Mouse (Mus musculus) cerebellum, adult 9-10 months (tissue): Measurements from ENCODE around the gene 6430548M08Rik.
A peak's percentile ranks its signal among the peaks of the same experiment; 100 is the strongest.

Experiments
- DNase-seq: peaks from one replicate; pipeline ENCODE4 v3.0.0; 2022

Gene 6430548M08Rik

GRCm38 (mm10) chr8:120144652-120145301, 30.8 kb downstream of the 6430548M08Rik start:
- peak; percentile 81 for DNase-seq

DNA sequence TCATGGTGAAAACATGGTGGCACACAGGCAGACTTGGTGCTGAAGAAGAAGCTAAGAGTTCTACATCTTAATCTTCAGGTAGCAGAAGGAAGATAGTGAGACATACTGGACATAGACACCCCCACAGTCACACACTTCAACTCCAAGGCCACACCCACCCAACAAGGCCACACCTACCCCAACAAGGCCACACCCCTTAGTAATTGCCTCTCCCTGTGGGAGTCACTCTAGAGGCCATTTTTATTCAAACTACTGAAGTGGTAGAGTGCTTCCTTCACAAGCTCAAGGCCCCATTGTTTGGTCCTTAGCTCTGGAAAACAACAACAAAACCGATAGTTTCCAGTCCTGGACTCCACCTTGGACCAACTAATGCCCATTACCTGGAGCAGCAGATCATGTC, 32.1 kb downstream of the 6430548M08Rik start:
- DNase-seq = no peak

DNA sequence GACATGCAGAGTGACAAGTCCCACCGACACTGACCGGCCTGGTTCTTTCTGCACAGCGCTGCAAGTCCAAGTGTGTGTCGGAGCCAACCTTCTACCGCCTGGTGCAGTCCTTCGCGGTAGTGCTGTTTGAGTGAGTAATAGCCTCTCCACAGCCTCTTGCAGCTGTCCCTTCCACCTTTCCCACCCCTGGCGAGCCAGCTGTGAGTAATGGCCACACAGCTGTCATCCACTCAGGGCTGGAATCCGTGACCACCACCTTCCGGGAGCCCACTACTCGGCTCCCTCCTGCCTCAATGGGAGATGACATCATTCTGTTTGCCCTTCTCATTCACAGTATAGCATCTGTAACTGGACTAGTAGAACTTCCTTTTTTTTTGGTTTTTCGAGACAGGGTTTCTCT, 36.1 kb downstream of the 6430548M08Rik start:
- no peak for DNase-seq

DNA sequence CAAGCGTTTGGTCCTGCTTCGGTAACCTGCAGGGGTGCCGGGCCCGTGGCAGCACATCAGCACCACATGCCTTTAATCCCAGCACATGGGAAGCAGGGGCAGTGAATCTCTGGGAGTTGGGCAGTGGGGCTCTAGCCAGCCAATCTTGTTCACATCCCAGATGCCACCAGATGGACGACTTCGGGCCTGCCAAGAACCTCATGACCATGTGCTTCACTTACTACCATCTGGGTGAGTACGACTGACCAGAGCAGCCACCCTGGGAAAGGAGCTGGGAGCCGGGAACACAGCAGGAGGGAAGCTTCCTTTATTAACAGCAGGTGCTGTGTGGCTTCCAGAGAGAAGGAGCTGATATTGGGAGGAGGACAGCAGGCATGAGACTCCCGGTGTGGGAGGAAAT, 37.2 kb downstream of the 6430548M08Rik start:
- no peak for DNase-seq

- no peak for DNase-seq
Measured at GRCm38 (mm10) chr8:120152636-120153035, 38.7 kb downstream of the 6430548M08Rik start.

DNA sequence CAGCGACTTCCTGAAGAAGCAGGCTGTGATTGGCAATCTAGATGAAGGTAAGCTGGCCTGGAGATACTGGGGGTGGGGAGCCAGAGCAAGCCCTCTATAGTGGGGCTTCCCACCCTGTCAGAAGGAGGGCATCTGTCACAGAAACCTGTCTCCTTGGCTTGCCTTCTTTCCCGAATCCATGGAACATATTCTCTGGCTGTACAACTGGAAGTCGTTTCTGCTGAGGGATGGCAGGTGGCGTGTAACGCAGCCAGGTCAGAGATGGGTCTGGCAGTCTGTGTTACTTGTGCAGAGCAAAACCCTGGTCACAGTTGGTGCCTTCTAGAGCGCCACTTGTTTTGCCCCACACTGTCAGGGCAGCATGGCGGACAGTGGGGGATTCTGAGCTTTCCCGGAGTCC, 46.4 kb downstream of the 6430548M08Rik start:
- DNase-seq = peak; percentile 87

DNA sequence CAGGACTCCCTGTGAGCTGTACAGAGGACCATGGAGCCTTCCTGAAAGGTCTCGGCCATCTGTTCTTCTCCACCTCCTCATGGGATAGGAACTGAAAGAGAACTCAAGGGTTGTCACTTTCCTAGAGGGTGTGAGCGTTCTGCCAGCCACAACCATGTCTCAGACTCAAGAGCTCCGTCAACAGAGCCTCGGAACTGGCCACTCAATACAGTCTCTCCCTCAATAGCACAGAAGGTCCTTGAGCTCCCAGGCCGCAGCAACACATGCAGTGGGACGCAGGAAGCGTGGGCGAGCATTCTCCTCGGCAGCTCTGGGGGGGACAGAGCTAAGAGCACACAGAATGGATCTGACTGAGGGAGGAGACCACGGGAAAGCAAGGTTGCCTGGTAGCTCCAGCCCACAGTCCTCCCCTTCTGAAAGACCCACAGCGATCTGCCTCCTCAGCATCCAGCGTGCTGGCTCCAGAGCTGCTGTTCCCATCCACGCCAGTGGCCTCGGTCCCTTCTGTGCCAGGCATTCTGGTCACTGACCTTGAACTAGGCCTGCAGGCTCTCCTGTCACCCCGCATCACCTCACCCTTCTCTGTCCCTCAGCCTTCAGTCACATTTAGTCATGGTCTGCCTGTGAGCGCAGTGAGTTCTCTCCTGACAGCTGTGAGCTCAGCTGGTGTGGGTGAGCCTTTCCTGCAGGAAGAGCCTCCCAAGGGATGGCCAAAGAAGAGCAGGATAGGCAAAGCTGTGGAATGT, 47.9 kb downstream of the 6430548M08Rik start:
- no peak for DNase-seq

GRCm38 (mm10) chr8:120162404-120162752, 48.4 kb downstream of the 6430548M08Rik start:
- DNase-seq = no peak

GRCm38 (mm10) chr8:120163376-120163775, 49.4 kb downstream of the 6430548M08Rik start:
- DNase-seq = no peak

DNA sequence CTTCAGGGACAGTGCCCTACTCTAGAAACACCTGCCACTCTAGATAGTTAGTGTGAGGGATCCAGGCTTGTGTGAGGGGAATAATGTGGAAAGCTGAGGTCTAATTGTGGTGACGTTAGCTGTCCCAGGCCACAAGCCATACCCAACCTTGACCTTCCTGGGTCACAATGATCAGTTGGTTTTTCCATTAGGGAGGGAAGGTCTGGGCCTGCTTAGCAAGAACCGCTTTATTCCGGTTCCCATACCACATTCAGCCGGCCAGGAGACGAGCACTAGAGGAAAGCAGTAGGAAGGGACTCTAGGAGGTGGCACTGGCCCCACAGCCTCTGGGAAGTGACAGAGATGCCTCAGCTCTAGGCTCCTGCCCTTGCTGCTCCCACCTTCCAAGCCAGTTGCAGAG, 50.1 kb downstream of the 6430548M08Rik start:
- no peak for DNase-seq

DNA sequence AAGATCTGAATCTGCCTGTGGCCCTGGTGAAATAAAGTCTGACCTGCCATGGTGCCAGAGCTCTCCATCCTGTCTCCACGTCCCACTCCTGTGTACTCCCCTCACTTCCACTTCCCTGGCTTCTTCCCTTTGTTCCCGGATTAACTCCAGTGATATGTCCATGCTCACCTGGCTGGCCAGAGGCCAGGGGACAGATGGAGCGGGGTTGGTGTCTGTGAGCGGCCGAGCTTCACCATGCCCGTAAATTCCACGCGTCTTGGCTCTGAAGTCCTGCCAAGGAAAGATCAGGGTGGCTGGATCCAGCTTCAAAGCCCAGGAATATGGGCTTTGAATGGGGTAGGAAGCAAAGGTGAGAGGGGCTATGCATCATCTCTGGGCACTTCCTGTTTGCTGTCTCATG, 53.2 kb downstream of the 6430548M08Rik start:
- DNase-seq = peak; percentile 76

GRCm38 (mm10) chr8:120167821-120168220, 53.9 kb downstream of the 6430548M08Rik start:
- DNase-seq = no peak

DNA sequence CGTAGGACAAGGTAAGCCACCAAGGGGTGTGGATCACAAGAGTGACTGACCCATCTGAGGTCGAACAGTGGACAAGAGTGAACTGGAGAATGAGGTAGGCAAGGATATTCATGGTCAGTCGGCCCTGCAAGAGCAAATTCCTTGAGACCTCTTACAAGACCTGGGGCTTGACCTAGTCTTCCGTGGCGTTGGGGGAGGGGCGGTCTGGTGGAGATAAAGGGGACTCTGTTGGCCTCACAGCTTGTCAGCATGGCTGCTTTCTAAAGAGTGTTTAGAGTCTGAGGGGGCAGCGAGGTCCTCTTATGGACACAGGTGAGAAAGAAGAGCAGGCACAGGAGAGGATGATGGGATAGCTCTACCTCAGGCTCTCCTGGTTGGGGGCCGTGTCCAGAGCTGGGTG, 55.2 kb downstream of the 6430548M08Rik start:
- DNase-seq = no peak

- no peak for DNase-seq
Measured at GRCm38 (mm10) chr8:120173195-120173594, 59.2 kb downstream of the 6430548M08Rik start.

GRCm38 (mm10) chr8:120174606-120175005, 60.7 kb downstream of the 6430548M08Rik start:
- DNase-seq = no peak

- DNase-seq = no peak
Measured at GRCm38 (mm10) chr8:120176605-120177004, 62.7 kb downstream of the 6430548M08Rik start.

DNA sequence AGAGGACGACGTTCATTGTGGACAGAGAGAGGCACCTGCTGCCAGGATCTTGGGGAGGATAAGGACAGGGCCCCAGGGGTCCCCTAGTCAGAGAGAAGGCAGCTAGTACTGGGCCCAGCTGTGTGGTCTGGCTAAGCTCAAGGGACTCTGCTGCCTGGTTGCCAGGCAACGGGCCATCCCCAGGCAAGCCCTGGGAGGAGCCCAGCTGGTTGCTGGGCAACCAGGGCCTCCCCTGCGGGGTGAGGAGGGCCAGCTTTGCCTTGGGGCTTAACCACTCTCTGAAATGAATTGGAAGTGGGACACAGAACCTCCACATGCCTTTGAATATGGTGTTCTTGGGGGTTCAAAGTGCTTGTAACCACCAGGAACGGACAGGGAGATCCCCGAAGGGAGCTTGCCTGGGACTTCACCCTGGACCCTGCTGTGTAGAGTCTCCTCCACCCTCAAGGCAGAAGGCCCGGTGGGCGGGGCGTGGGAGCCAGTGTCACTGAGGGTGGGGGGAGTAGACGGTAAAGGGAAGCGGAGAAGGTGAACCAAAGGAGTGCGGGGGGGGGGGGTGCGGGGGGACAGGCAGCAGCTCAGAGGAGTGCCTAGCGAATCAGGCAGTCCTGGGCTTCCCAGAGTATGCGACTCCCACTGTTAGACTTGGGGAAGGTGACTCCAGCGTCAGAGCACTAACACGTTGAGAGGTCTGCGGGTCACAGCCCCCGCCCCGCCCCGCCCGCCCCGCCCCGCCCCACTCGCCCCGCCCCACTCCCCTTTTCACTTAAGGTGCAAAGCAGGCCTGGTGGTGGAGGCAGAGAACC, 63.6 kb downstream of the 6430548M08Rik start, which contains the start of gene Fam92b:
Fam92b (minus strand) TSS at position 149 of the 806 bp plus-strand sequence.
- no peak for DNase-seq

- DNase-seq = no peak
Measured at GRCm38 (mm10) chr8:120178124-120178514, 64.2 kb downstream of the 6430548M08Rik start.

DNA sequence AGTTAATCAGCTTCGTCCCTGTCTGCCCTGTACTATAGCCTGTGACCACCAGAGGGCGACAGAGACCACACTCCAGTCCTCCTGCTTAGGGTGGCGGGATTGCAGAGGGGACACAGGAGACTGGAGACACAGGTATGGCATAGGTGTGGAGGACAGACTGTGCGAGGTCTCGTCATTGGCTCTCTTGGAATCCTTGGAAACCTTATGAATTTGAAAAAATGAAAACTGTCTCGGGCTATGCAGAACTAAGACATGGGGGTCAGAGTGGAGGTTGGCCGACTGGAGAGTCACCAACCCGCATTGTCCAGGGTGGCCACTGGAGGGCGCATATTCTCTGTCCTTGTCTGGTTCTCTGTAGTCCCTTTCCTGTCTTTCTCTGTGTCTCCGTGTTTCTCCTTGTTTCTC, 65.1 kb downstream of the 6430548M08Rik start:
- peak; percentile 92 for DNase-seq

GRCm38 (mm10) chr8:120180445-120180970, 66.6 kb downstream of the 6430548M08Rik start:
- DNase-seq = no peak

GRCm38 (mm10) chr8:120181274-120181673, 67.3 kb downstream of the 6430548M08Rik start:
- DNase-seq = no peak

DNA sequence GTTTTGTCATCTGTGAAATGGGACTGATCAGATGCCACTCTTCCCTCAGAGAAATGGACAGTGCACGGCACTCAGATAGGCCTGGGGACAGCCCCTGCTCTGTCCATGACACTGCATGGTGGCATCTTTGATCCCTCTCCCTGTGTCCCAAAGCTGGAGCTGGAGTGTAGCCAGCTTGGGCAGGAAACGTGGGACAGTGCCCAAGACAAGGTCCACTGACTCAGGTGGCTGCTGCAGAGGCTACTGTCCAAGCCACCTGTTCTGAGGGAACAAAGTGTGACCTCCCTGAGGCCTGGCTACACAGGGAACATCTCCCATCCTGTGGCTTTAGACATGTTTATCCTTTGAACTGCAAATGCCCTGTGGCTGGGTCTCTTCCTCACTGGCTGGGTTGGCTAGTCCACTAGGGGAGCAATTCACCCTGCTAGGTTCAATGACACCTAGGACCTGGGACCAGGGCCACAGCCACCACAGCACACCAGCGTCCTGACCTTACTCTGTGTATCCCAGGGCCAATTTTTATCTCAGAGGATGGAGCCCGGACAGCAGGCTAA, 68.0 kb downstream of the 6430548M08Rik start:
- no peak for DNase-seq

- DNase-seq = no peak
Measured at GRCm38 (mm10) chr8:120184366-120184765, 70.4 kb downstream of the 6430548M08Rik start.
